Mouse (Mus musculus) hindbrain, embryonic 15.5 days (tissue): Measurements from ENCODE around the gene Cntn2. TPM values are rescaled to one million over a fixed set of nuclear protein-coding genes. Genes with fewer than 3 reads are reported as not detected.

Experiments used
- ATAC-seq: fragments of 200-750 bp; cut with Nextera tagmentation; 2 replicates; pipeline ENCODE4 v1.8.0; 2017; ENCODE audit warnings: low read depth, moderate number of reproducible peaks, moderate TSS enrichment; ENCODE audit not compliant: low FRiP score
- H3K27ac ChIP-seq: fragments of 300-500 bp; sonication (generic); replicated peaks from 2 replicates; pipeline ENCODE4 v1.5.1; 2015; ENCODE audit warnings: mild to moderate bottlenecking, inconsistent platforms
- H3K27me3 ChIP-seq: fragments of 300-500 bp; sonication (generic); 2 replicates; pipeline ENCODE4 v1.6.1; 2015; ENCODE audit warnings: control low read depth, inconsistent platforms
- H3K36me3 ChIP-seq: fragments of 300-500 bp; sonication (generic); 2 replicates; pipeline ENCODE4 v1.6.1; 2015; ENCODE audit warnings: control low read depth, inconsistent platforms
- H3K4me1 ChIP-seq: fragments of 300-500 bp; sonication (generic); replicated peaks from 2 replicates; pipeline ENCODE4 v1.6.1; 2015; ENCODE audit warnings: control low read depth, inconsistent platforms
- H3K4me2 ChIP-seq: fragments of 300-500 bp; sonication (generic); 2 replicates; pipeline ENCODE4 v1.6.1; 2015; ENCODE audit warnings: moderate library complexity, mild to moderate bottlenecking, inconsistent platforms
- H3K4me3 ChIP-seq: fragments of 300-500 bp; sonication (generic); 2 replicates; pipeline ENCODE4 v1.5.1; 2015; ENCODE audit warnings: mild to moderate bottlenecking, inconsistent platforms
- H3K9ac ChIP-seq: fragments of 300-500 bp; sonication (generic); 2 replicates; pipeline ENCODE4 v1.6.1; 2015; ENCODE audit warnings: inconsistent platforms
- H3K9me3 ChIP-seq: fragments of 300-500 bp; sonication (generic); 2 replicates; pipeline ENCODE4 v1.6.1; 2016; ENCODE audit warnings: control low read depth, inconsistent platforms
- WGBS: fragments of 180-500 bp; shearing (Covaris S2); methylation state at CpG from one replicate; pipeline ENCODE4 v1.1.7; 2015; 5-methylcytosine and 5-hydroxymethylcytosine counted together
- polyA plus RNA-seq: library from polyadenylated mRNA; unstranded; fragments of >200 nt; fragmentation: Nextera tagmentation; extraction: Ambion mirVana; gene quantifications from 2 replicates; pipeline ENCODE4 v1.2.1, GENCODE M21; 2015

The Cntn2 gene
- polyA plus RNA-seq, 1 experiment from 2014 or later, result 28.2 TPM

DNA sequence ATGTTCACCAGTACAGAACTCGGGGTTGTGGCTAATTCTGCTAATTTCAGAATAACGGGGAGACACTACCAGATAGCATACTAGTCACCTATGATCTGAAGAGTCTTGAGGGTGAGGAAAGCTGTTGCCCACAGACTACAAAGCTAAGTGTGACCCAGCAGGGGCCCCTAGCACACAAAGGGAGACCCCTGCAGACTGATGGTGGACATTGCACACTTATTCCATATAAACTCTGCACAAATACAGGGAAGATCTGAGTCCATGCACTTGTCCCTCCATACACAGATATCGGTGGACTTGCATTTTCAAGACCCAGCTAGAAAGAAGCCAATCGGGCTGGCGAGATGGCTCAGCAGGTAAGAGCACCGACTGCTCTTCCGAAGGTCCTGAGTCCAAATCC lies 73.5 kb downstream of the Cntn2 start:
- WGBS, result 94% methylated on average over 7 of the region's 7 CpGs
- no peaks in the 10 kb centered on the region for H3K4me1 ChIP-seq
- H3K27ac ChIP-seq, result no peak overlapping the region
- no peak overlapping the region for H3K4me2 ChIP-seq
- no peaks in the 10 kb centered on the region for H3K27me3 ChIP-seq
- H3K9ac ChIP-seq, result no peak overlapping the region
- peaks cover 10% of the 10 kb centered on the region for H3K36me3 ChIP-seq
- no peaks in the 10 kb centered on the region for H3K9me3 ChIP-seq
- no peak for ATAC-seq
- H3K4me3 ChIP-seq, result no peak overlapping the region

- Histone ChIP-seq H3K4me1 (no peaks in the 10 kb centered on the region), H3K27ac (no peak overlapping the region), H3K9ac (no peak overlapping the region), H3K4me3 (no peak overlapping the region), H3K4me2 (no peak overlapping the region), H3K27me3 (no peaks in the 10 kb centered on the region), H3K36me3 (peaks cover 15% of the 10 kb centered on the region), H3K9me3 (no peaks in the 10 kb centered on the region)
- no peak for ATAC-seq
Observed at GRCm38 (mm10) chr1:132468926-132469325, 74.1 kb downstream of the Cntn2 start.

DNA sequence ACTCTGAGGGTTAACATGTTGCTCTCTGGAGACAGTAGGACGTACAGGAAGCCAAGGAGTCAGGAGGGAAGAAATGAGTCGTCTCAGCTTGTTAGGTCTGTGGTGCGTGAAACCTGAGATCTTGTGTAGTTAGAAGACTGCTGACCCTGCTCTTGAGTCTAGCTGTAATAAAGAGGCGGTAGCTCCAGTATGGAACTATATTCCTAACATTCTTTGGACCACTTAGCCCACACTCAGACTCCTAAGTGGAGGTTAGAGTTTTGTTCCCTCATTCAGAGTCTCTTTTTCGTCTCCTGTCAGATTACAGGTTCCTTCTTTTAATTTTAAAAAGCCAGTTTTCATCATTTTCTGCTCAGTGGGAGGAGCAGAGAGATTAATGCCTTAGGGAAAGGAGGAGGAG lies 78.4 kb downstream of the Cntn2 start:
- Histone ChIP-seq H3K36me3 (peaks cover 42% of the 10 kb centered on the region), H3K9me3 (no peaks in the 10 kb centered on the region), H3K4me3 (no peak overlapping the region), H3K4me1 (no peaks in the 10 kb centered on the region), H3K4me2 (no peak overlapping the region), H3K27me3 (no peaks in the 10 kb centered on the region), H3K9ac (no peak overlapping the region), H3K27ac (no peak overlapping the region)
- WGBS, result 86% methylated on average over 5 of the region's 5 CpGs
- no peak for ATAC-seq

Other genes with a start within 250 kb of the Cntn2 start
- 8.7 and 9.5 TPM in 2 replicates for gene Klhdc8a, start 244.6 kb downstream of the Cntn2 start, polyA plus RNA-seq
- gene Nuak2, start 227.1 kb downstream of the Cntn2 start, polyA plus RNA-seq, result 12.9 and 24.2 TPM in 2 replicates
- 38.1 and 41.4 TPM in 2 replicates for gene Tmcc2, start 152.0 kb downstream of the Cntn2 start, polyA plus RNA-seq
- gene Dstyk, start 125.7 kb downstream of the Cntn2 start, polyA plus RNA-seq, result 8.6 and 9.9 TPM in 2 replicates
- 41.4 and 43.8 TPM in 2 replicates for gene Rbbp5, start 65.9 kb downstream of the Cntn2 start, polyA plus RNA-seq
- 0.85 and 1.1 TPM in 2 replicates for gene Tmem81, start 37.0 kb downstream of the Cntn2 start, polyA plus RNA-seq
- 40.1 and 48.4 TPM in 2 replicates for gene Nfasc, start 198.5 kb upstream of the Cntn2 start, polyA plus RNA-seq